Mouse (Mus musculus) heart, embryonic 11.5 days (tissue): ENCODE results near the gene Rusc2. TPM values are rescaled to one million over a fixed set of nuclear protein-coding genes. Genes with fewer than 3 reads are reported as not detected.

Source experiments
- ATAC-seq: fragments of 200-750 bp; cut with Nextera tagmentation; replicated peaks from 2 replicates; pipeline ENCODE4 v1.8.0; 2017; ENCODE audit warnings: moderate library complexity; ENCODE audit not compliant: insufficient number of reproducible peaks, low FRiP score, low TSS enrichment
- H3K27ac ChIP-seq: fragments of 300-500 bp; sonication (generic); 2 replicates; pipeline ENCODE4 v1.5.1; 2014; ENCODE audit warnings: mild to moderate bottlenecking, low read depth, low read length
- H3K27me3 ChIP-seq: fragments of 300-500 bp; sonication (generic); 2 replicates; pipeline ENCODE4 v1.6.1; 2014; ENCODE audit warnings: mild to moderate bottlenecking, low read length, mixed read lengths; ENCODE audit not compliant: control insufficient read depth, insufficient read depth
- H3K36me3 ChIP-seq: fragments of 300-500 bp; sonication (generic); 2 replicates; pipeline ENCODE4 v1.6.1; 2014; ENCODE audit warnings: mild to moderate bottlenecking, low read length, moderate library complexity, mixed read lengths; ENCODE audit not compliant: control insufficient read depth, insufficient read depth
- H3K4me1 ChIP-seq: fragments of 300-500 bp; sonication (generic); 2 replicates; pipeline ENCODE4 v1.6.1; 2014; ENCODE audit warnings: low read length; ENCODE audit not compliant: control insufficient read depth, insufficient read depth
- H3K4me2 ChIP-seq: fragments of 300-500 bp; sonication (generic); 2 replicates; pipeline ENCODE4 v1.6.1; 2014; ENCODE audit warnings: mild to moderate bottlenecking, moderate library complexity
- H3K4me3 ChIP-seq: fragments of 300-500 bp; sonication (generic); 2 replicates; pipeline ENCODE4 v1.5.1; 2014; ENCODE audit warnings: low read depth, low read length
- H3K9ac ChIP-seq: fragments of 300-500 bp; sonication (generic); 2 replicates; pipeline ENCODE4 v1.6.1; 2014; ENCODE audit warnings: mild to moderate bottlenecking, low read depth, low read length, moderate library complexity
- H3K9me3 ChIP-seq: fragments of 300-500 bp; sonication (generic); replicated peaks from 2 replicates; pipeline ENCODE4 v1.6.1; 2016; ENCODE audit warnings: low read length; ENCODE audit not compliant: control insufficient read depth
- WGBS: fragments of 180-500 bp; shearing (Covaris S2); extraction: QIAGEN DNeasy Blood & Tissue Kit; methylation state at CpG from one replicate; pipeline ENCODE4 v1.1.7; 2014; ENCODE audit not compliant: insufficient replicate concordance; 5-methylcytosine and 5-hydroxymethylcytosine counted together
- polyA plus RNA-seq: library from polyadenylated mRNA; unstranded; fragments of >200 nt; fragmentation: Nextera tagmentation; extraction: Ambion mirVana; gene quantifications from 2 replicates; pipeline ENCODE4 v1.2.1, GENCODE M21; 2014

The Rusc2 gene
- polyA plus RNA-seq, 1 experiment from 2014 or later = 7.8 TPM

DNA sequence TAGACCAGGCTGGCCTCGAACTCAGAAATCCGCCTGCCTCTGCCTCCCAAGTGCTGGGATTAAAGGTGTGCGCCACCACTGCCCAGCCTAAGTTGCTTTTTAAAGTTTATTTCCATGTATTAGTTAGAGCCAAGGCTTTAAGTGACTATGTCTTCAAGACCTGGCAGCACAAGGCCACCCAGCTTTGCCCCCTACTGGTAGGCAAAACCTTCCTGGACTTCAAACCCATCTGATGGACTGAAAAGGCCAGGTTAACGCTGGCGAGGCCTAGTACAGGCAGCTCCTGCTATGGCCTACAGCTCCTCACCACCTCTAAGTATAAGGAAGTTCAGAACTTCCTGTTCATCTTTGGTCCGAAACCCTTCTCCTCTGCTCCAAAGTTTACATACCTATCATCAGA lies 94.8 kb downstream of the Rusc2 start:
- ATAC-seq = no peak
- Histone ChIP-seq H3K27ac (no peak overlapping the region), H3K27me3 (no peaks in the 10 kb centered on the region)

More for the DNA sequence above, 94.8 kb downstream of the Rusc2 start:
- H3K36me3 ChIP-seq = no peaks in the 10 kb centered on the region
- peaks cover 3% of the 10 kb centered on the region; the same call in 1 of the 2 replicates for H3K4me1 ChIP-seq
- no peak overlapping the region for H3K4me3 ChIP-seq
- H3K4me2 ChIP-seq = no peak overlapping the region
- 0 out of 2 replicates have a peak overlapping the region, but pooled peaks have one; percentile 16 for H3K9ac ChIP-seq
- WGBS = 78% methylated on average over 5 of the region's 6 CpGs
- H3K9me3 ChIP-seq = no peaks in the 10 kb centered on the region

Other genes with a start within 250 kb of the Rusc2 start
- 0.27 TPM in 1 of 2 replicates, not detected in the other for gene Atp8b5, start 114.8 kb upstream of the Rusc2 start, polyA plus RNA-seq
- gene Fam166b, start 47.2 kb downstream of the Rusc2 start, polyA plus RNA-seq = 0.23 TPM in 1 of 2 replicates, not detected in the other
- gene Tesk1, start 60.0 kb downstream of the Rusc2 start, polyA plus RNA-seq = 5.0 and 6.1 TPM in 2 replicates
- gene Cd72, start 72.6 kb downstream of the Rusc2 start, polyA plus RNA-seq = 1.8 and 3.3 TPM in 2 replicates
- not detected in 2 replicates for gene Sit1, start 101.8 kb downstream of the Rusc2 start, polyA plus RNA-seq
- gene Ccdc107, start 110.9 kb downstream of the Rusc2 start, polyA plus RNA-seq = 73.6 and 75.8 TPM in 2 replicates
- gene Arhgef39, start 117.7 kb downstream of the Rusc2 start, polyA plus RNA-seq = 34.2 and 35.7 TPM in 2 replicates
- gene Car9, start 125.0 kb downstream of the Rusc2 start, polyA plus RNA-seq = 1.7 and 3.2 TPM in 2 replicates
- 155 and 162 TPM in 2 replicates for gene Tpm2, start 141.8 kb downstream of the Rusc2 start, polyA plus RNA-seq
- 59.7 and 77.1 TPM in 2 replicates for gene Creb3, start 180.4 kb downstream of the Rusc2 start, polyA plus RNA-seq
- 74.2 and 86.2 TPM in 2 replicates for gene Tln1, start 180.7 kb downstream of the Rusc2 start, polyA plus RNA-seq
- gene Rgp1, start 196.7 kb downstream of the Rusc2 start, polyA plus RNA-seq = 20.1 and 32.5 TPM in 2 replicates
- gene Gba2, start 196.9 kb downstream of the Rusc2 start, polyA plus RNA-seq = 14.3 and 18.4 TPM in 2 replicates
- not detected in 2 replicates for gene Msmp, start 202.5 kb downstream of the Rusc2 start, polyA plus RNA-seq
- 7.2 and 7.8 TPM in 2 replicates for gene Npr2, start 250.0 kb downstream of the Rusc2 start, polyA plus RNA-seq